Mouse (Mus musculus): ENCODE results near the gene Tnfrsf23.
A peak's percentile ranks its signal among the peaks of the same experiment; 100 is the strongest.

Tnfrsf23 gene

GRCm38 (mm10) chr7:143685359-143686067 lies at the start of gene Tnfrsf23:
Gene Tnfrsf23 (minus strand): TSS chr7:143685872.
- DNase-seq (ENCODE audit: low spot score in 2 of 2) = peak; percentile 64 to 76

GRCm38 (mm10) chr7:143733746-143734145 lies 48.1 kb upstream of the Tnfrsf23 start:
- no peak for DNase-seq (ENCODE audit: low spot score in 2 of 2)

GRCm38 (mm10) chr7:143729886-143730285 lies 44.2 kb upstream of the Tnfrsf23 start:
- no peak for DNase-seq (ENCODE audit: low spot score in 2 of 2)

- DNase-seq (ENCODE audit: low spot score in 2 of 2) = no peak
These were observed 40.7 kb upstream of the Tnfrsf23 start for GRCm38 (mm10) chr7:143726396-143726795.

- DNase-seq (ENCODE audit: low spot score in 2 of 2) = no peak
These were observed 38.2 kb upstream of the Tnfrsf23 start for GRCm38 (mm10) chr7:143723841-143724240.

- DNase-seq (ENCODE audit: low spot score in 2 of 2) = no peak
These were observed 37.0 kb upstream of the Tnfrsf23 start for GRCm38 (mm10) chr7:143722646-143723045.

GRCm38 (mm10) chr7:143717811-143718210 lies 32.1 kb upstream of the Tnfrsf23 start:
- no peak for DNase-seq (ENCODE audit: low spot score in 2 of 2)

GRCm38 (mm10) chr7:143713421-143713820 lies 27.7 kb upstream of the Tnfrsf23 start:
- DNase-seq (ENCODE audit: low spot score in 2 of 2) = no peak

- no peak for DNase-seq (ENCODE audit: low spot score in 2 of 2)
These were observed 27.2 kb upstream of the Tnfrsf23 start for GRCm38 (mm10) chr7:143712771-143713348.

GRCm38 (mm10) chr7:143712023-143712422 lies 26.4 kb upstream of the Tnfrsf23 start:
- no peak for DNase-seq (ENCODE audit: low spot score in 2 of 2)

- DNase-seq (ENCODE audit: low spot score in 2 of 2) = no peak
These were observed 25.7 kb upstream of the Tnfrsf23 start for GRCm38 (mm10) chr7:143711381-143711780.

- no peak for DNase-seq (ENCODE audit: low spot score in 2 of 2)
These were observed 23.7 kb upstream of the Tnfrsf23 start for GRCm38 (mm10) chr7:143709395-143709794.

GRCm38 (mm10) chr7:143706697-143707438 lies 21.2 kb upstream of the Tnfrsf23 start:
- peak; percentile 80 to 91 for DNase-seq (ENCODE audit: low spot score in 2 of 2)

GRCm38 (mm10) chr7:143696140-143696539 lies 10.5 kb upstream of the Tnfrsf23 start:
- peak in 1 of 2 experiments; percentile 67 for DNase-seq (ENCODE audit: low spot score in 2 of 2)

GRCm38 (mm10) chr7:143694550-143694949 lies 8.9 kb upstream of the Tnfrsf23 start:
- peak in 1 of 2 experiments; percentile 51 for DNase-seq (ENCODE audit: low spot score in 2 of 2)

- peak in 1 of 2 experiments; percentile 54 for DNase-seq (ENCODE audit: low spot score in 2 of 2)
These were observed 7.3 kb upstream of the Tnfrsf23 start for GRCm38 (mm10) chr7:143692746-143693510.

- DNase-seq (ENCODE audit: low spot score in 2 of 2) = peak in 1 of 2 experiments; percentile 53
These were observed 6.2 kb upstream of the Tnfrsf23 start for GRCm38 (mm10) chr7:143691909-143692308.

- peak in 1 of 2 experiments; percentile 53 for DNase-seq (ENCODE audit: low spot score in 2 of 2)
These were observed 5.5 kb upstream of the Tnfrsf23 start for GRCm38 (mm10) chr7:143691181-143691580.

- DNase-seq (ENCODE audit: low spot score in 2 of 2) = peak in 1 of 2 experiments; percentile 56
These were observed 4.3 kb upstream of the Tnfrsf23 start for GRCm38 (mm10) chr7:143689946-143690345.

GRCm38 (mm10) chr7:143689481-143689880 lies 3.8 kb upstream of the Tnfrsf23 start:
- DNase-seq (ENCODE audit: low spot score in 2 of 2) = peak in 1 of 2 experiments; percentile 55

- peak in 1 of 2 experiments; percentile 59 for DNase-seq (ENCODE audit: low spot score in 2 of 2)
These were observed 1.0 kb upstream of the Tnfrsf23 start for GRCm38 (mm10) chr7:143686676-143687075.

- peak in 1 of 2 experiments; percentile 8 for DNase-seq (ENCODE audit: low spot score in 2 of 2)
These were observed 519 bp upstream of the Tnfrsf23 start for GRCm38 (mm10) chr7:143686191-143686590.

Measured in spleen, postnatal 4 days (tissue).